Mouse (Mus musculus): ENCODE results near the gene Efcab5.

The Efcab5 gene

GRCm38 (mm10) chr11:77188868-77189267 lies at the start of gene Efcab5:
TSS of gene Efcab5 (minus strand) at chr11:77188968.
- DNase-seq (ENCODE audit: low read depth), result no peak

GRCm38 (mm10) chr11:77235267-77235666 lies 46.5 kb upstream of the Efcab5 start:
- DNase-seq (ENCODE audit: low read depth), result no peak

DNA sequence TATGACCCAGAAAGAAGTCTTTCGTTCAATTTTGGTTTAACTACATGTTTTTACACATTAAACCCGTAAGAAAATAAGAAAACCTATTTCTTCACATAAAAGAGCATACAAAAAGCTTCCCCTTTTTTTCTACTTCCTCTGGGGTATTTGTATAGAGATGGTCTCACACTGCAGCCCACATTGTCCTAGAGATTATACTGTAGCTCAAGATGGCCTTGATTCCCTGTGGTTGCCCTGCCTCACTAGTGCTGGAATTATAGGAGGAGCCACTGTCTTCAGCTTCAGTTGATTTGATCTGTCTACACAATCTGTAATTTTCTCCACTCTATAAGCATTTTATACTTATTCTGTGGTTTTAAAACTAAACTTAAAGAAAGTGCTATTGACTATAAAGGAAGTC lies 42.7 kb upstream of the Efcab5 start:
- DNase-seq (ENCODE audit: low read depth), result no peak

DNA sequence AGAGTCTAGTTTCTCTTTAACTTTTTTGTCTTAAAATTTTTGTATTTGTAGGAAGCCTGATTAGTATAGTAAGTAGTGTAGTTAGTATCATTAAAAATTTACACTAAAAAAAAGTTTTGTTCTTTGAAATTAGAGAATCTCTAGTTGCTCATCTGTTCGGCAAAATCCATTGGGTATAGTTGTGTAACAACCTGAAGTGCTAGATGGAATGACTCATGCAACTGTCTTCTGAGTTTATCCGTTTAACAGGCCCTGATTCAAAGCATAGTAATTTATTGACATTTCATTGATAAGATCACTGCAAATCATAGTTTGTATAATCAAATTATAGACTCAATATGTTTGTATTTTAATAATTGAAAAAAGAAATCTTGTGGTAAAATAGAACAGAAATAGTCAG lies 42.0 kb upstream of the Efcab5 start:
- DNase-seq (ENCODE audit: low read depth), result no peak

- no peak for DNase-seq (ENCODE audit: low read depth)
These were observed 28.0 kb upstream of the Efcab5 start for GRCm38 (mm10) chr11:77216761-77217130.

DNA sequence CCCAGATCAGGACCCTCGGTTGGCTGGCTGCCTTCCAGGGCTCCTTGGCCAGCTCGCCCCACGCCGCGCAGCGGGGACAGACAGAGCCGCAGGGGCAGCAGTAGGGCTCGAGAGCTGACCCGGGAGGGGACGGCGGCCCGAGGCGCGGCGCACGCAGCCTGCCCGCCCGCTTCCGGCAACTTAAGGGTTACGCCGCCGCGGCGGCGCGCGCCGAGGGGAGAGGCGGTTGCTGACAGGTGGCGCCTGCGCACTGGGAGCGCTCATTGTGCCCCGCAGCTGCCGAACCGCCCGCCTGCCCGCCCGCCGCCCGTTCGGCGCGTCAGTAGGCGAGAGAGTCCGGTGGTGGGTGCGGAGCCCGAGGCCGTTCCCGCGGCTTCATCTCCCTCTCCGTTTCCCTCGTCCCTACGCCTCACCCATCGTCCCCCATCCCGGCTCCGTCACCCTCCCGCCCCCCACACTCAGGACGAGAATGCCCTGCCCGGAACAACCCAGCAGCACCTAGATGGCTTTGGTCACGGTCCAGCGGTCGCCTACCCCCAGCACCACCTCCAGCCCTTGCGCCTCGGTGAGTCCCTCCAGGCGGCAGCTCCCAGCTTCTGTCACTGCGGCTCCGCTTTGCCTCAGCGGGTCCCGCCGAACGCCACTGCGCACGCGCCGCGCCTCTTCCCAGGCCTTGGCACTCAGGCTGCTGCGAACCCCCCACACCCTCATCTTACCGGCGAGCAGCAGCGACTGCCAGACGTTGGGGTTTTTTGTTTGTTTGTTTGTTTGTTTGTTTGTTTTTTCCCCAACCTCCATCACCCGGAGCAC lies 27.4 kb upstream of the Efcab5 start, which contains the start of gene Ssh2:
TSS of gene Ssh2 (plus strand) at position 337 of the 810 bp plus-strand sequence.
- peak; percentile 89 for DNase-seq (ENCODE audit: low read depth)

DNA sequence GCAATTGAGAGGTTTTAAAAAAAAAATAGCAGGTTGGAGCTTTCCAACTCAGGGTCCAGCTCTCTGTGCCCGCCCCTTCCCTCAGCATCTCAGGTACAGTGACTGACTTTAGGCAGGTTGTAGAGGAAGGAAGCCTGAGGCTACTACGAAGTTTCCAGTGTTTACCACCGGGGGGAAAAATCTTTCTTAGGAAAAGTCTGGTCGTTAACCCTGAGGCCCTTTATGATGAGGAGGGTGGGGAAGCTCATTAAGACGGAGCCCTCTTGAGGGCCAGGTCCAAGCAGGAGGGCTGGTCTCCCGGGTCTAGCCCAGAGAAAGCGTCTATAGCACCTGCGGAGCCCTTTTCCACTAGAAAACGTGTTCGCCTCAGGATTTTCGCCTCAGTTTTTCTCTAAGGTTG lies 26.7 kb upstream of the Efcab5 start:
- DNase-seq (ENCODE audit: low read depth), result peak; percentile 28

DNA sequence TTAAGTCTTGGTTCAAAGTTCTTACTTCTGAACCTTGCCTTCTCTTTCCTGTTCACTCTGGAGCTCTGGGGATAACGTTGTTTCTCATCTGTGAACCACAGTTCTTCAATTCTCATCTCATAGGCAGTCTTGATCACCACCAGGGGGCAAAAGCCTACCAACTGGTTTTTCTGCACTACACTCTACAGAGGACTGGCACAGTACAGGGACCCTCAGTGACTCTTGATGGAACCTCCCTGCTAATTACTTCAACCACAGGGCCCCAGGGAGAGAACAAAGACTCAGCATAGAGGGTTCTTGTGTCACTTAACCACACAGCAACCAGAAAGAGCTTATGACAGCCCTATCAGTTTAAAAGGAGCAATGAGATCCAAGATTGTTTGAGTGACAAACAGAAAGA lies 26.0 kb upstream of the Efcab5 start:
- DNase-seq (ENCODE audit: low read depth), result peak; percentile 79

DNA sequence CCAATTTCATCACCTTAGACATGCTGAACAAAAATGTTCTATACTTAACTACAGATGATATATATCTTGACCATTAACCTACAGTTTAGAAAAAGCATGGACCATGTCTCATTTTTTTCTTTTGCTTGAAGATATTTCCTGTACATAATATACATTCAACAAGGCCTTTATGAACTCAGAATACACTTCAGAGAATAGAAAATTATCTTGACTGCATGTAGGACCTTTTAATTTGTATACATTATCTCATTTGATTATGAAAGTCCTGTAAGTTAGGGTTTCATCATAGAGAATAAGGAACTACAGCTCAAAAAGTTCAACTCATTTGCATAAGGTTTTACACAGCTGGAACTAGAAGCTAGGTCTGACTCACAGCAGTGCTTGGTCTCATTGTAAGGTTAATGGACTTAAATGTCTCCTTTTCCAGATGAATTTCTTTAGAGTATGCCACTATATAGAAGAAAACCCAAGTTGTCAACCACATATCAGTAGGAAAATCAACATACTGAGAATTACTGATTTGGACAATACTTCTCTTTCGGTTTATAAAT lies 25.4 kb upstream of the Efcab5 start:
- no peak for DNase-seq (ENCODE audit: low read depth)

- DNase-seq (ENCODE audit: low read depth), result no peak
These were observed 11.9 kb upstream of the Efcab5 start for GRCm38 (mm10) chr11:77200703-77201102.

DNA sequence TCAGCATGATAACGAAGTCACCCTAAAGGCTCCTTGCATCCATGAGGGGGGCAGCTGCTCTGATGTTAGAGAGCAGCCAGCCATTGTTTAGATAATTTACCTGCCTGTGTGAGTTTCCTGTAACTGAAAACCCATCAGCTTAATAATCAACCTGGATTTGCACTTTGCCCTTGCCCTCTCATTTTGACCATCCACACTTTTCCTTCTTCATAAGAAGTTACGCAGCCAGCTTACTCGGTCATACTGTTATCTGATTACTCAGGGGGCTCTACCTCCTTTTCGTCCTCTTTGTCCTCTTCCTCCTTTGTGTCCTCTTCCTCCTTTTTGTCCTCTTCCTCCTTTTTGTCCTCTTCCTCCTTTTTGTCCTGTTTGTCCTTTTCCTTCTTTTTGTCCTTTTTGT lies 10.9 kb upstream of the Efcab5 start:
- no peak for DNase-seq (ENCODE audit: low read depth)

DNA sequence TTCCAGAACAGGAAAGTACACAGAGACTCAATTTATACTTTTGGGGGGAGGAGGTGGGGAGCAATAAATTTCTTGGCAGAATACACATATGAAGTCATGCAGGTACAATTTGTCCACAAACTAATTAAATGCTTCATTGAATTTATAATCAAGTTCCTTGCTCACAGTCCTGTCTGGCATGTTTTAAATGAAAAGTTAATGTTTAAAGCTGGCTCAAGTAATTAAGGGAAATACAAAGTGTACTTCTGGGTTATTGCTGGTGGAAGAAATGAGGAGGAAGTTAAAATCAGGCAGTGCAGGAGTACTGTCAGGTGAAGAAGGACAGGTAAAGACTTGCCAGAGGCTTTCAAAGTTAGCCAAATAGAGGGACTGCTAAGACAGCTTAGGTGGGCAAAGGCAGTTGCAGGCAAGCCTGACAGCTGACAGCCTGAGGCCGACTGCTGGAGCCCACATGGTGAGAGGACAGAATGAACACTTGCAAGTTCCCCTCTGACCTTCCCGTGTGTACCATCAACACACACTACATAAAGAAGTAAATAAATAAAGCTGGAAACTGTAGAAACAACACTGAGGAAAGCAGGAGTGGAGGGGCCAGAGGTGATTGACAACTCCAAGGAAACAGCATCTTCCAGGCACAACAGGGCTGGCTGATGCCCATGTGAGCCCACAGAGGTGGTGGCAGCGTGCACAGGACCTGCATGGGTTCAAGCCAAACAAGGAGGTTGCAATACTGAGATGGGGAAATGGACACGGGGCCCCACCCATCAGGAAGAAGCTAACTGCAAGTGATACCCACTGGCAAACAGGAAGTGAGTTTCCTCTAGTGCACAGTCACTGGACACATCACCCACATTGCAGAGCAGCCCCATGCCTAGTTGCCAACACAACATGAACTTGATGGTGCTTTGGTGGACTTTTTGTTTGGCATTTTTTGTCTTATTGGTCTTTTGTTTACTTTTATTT lies 7.7 kb upstream of the Efcab5 start:
- DNase-seq (ENCODE audit: low read depth), result no peak

DNA sequence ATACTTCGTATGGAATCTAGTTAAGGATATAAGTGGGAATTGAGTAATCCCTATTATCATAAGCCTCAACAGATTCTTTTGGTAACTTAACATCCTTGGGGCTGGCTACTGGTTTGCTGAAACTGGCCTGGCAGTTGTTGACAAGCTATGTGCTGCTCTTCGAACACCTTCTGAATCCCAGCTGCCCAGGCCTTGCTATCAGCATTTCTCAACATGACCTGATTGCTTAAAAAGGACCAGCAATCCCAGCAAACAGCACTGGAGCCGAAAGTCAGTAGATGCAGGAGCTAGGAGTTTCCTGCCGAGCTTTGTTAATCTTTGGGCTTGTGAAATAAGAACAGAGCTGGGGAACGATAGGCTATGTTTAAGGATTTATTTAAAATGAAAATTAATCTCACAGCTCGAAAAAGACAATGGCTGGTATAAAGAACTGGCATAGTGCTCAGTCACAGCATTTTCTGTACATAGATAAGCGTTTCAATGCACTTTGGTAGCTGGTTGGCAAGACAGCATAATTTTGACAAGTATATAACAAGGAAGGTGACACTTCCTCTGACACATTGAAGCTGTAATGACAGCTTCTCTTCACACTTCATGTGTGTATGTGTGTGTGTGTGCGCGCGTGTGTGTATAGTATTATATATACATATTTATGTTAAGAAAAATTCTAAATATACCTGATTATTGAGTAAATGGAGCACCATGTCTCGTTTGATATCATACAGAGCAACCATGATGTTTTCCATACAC lies 6.8 kb upstream of the Efcab5 start:
- no peak for DNase-seq (ENCODE audit: low read depth)

- DNase-seq (ENCODE audit: low read depth), result no peak
These were observed 6.0 kb upstream of the Efcab5 start for GRCm38 (mm10) chr11:77194762-77195161.

DNA sequence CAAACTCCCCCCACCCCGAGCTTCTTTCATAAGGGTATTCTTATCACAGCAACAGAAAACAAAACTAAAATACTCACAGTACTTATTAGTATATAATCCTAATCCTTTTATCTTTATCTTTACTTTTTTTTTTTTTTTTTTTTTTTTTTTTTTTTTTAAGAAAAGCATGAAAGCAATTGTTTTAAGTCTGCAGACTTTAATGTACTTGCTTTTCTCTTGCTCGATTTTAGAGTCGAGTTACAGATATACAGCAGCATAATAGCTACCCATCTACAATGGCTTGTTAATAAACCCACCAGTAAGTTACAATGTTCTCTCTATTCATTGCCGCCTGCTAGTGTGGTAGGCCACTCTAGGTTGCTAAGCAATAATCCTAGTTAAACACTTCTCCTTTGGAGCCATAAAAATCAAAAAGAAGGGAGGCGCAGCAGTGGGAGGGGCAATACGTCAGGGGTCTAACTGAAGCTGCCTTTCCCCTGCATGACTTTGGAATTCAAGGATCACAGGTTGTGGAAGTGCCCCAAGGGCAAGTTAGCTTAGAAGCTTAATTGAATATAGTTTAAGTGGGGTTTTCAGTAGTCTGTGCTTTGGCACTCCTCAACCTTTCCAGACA lies 5.3 kb upstream of the Efcab5 start:
- DNase-seq (ENCODE audit: low read depth), result no peak

DNA sequence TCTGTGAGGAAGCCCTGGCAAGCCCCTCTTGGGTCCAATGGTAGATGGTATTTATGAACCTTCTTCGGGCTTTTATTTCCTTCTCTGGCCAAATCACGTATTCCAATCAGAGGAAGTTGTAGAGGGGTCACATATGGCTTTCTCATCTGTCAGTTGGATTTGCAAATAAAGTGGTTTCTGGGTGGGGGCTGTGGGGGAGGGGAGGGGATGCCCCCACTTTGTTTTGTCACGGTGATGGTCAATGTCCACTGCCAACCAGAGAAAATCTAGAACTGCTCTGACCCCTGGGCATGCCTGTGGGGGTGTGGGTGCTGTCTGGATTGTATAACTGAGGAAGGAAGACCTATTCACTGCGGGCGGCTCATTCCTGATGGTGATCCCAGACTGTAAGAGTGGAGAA lies 4.6 kb upstream of the Efcab5 start:
- no peak for DNase-seq (ENCODE audit: low read depth)

GRCm38 (mm10) chr11:77184926-77185325 lies 3.8 kb downstream of the Efcab5 start:
- peak; percentile 41 for DNase-seq (ENCODE audit: low read depth)

DNA sequence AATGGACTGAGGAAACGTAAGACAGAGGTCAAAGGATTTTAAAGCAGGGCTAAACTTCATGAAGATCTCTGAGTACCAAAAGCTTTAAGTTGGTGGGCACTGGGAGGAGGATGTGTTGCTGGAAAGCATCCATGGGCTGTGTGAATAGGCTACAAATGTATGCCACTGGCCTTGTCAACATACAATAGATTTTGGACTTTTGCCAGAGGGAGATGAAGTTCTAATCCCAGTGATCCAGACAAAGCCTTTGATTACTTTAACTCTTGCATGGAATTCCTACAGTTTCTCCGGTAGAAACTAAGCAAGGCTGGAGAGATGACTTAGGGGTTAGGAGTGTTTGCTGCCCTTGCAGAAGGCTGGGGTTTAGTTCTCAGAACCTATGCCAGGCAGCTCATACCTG lies 6.2 kb downstream of the Efcab5 start:
- no peak for DNase-seq (ENCODE audit: low read depth)

DNA sequence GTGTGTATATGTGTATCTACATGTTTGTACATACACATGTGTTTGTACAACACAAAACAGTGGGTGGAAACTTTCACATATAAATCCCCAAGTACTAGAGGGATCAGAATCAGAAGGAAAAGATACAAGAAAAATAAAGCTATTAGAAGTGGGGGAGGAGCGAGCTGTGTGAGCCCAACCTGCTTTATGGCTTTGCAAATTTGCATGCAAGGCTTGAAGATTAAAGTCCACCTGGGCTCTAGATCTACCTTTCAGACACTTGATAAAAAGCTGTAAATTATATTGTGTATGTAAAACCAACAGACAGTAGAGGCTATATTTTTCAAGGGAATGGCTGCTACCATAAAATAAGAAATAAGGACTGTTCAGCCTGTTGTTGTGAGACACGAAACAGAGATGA lies 6.7 kb downstream of the Efcab5 start:
- no peak for DNase-seq (ENCODE audit: low read depth)

- no peak for DNase-seq (ENCODE audit: low read depth)
These were observed 7.2 kb downstream of the Efcab5 start for GRCm38 (mm10) chr11:77181528-77181927.

DNA sequence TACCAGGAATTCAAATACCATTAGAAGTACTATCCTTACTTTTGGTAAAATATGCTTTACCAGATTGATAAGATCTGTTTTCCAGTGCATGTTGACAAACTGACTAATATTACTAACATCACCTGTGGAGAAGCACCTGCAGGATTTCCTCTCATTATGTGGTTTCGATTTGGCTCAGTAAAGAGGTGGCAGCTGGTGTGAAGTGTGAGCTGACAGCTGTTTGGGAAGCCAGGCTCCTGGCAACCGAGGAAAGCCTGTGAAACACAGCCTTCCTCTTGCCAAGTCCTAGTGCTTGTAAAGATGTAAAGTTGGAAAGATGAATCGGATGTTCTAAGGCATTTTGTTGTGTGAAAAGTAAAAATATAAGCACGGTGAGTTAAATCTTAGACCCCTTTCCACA lies 7.9 kb downstream of the Efcab5 start:
- no peak for DNase-seq (ENCODE audit: low read depth)

GRCm38 (mm10) chr11:77179771-77180170 lies 9.0 kb downstream of the Efcab5 start:
- no peak for DNase-seq (ENCODE audit: low read depth)

All from NIH3T3 (cell line).